Mouse (Mus musculus) MEL (cell line): ENCODE measurements around the gene Rbpjl.

Experiments used
- CHD1 ChIP-seq: IDR thresholded peaks from 2 replicates; pipeline ENCODE4 v1.6.1; 2012; ENCODE audit warnings: low read depth, mild to moderate bottlenecking, inconsistent platforms, low read length, improper control_type of control experiment
- CTCF ChIP-seq, 3 experiments: IDR thresholded peaks in 2 of 3; conservative IDR thresholded peaks in 1 of 3; 2 replicates each; pipeline ENCODE4 v1.5.1; 2011 to 2012; ENCODE audit warnings: low read length in 3 of 3, low read depth in 2 of 3, mild to moderate bottlenecking in 2 of 3, improper control_type of control experiment in 1 of 3, inconsistent platforms in 1 of 3, mixed read lengths in 1 of 3, moderate library complexity in 1 of 3; ENCODE audit not compliant: control insufficient read depth in 1 of 3, insufficient read depth in 1 of 3, poor library complexity in 1 of 3, severe bottlenecking in 1 of 3
- MAX ChIP-seq: IDR thresholded peaks from 2 replicates; pipeline ENCODE4 v1.6.1; 2011; ENCODE audit warnings: low read length, improper control_type of control experiment
- MXI1 ChIP-seq: IDR thresholded peaks from 2 replicates; pipeline ENCODE4 v1.6.1; 2011; ENCODE audit warnings: mild to moderate bottlenecking, low read depth, low read length, improper control_type of control experiment
- MYC ChIP-seq: IDR thresholded peaks from 2 replicates; pipeline ENCODE4 v1.6.1; 2011; ENCODE audit warnings: low read depth, mild to moderate bottlenecking, low read length, improper control_type of control experiment, moderate library complexity
- POLR2A ChIP-seq, 2 experiments: IDR thresholded peaks; 2 replicates each; pipeline ENCODE4 v1.6.1; 2011 to 2012; ENCODE audit warnings: low read length in 2 of 2, mild to moderate bottlenecking in 2 of 2, control low read depth in 1 of 2, improper control_type of control experiment in 1 of 2, low read depth in 1 of 2, moderate library complexity in 1 of 2; ENCODE audit not compliant: control insufficient read depth in 1 of 2, insufficient read depth in 1 of 2, poor library complexity in 1 of 2
- POLR2AphosphoS5 ChIP-seq: IDR thresholded peaks from 2 replicates; pipeline ENCODE4 v1.6.1; 2012; ENCODE audit warnings: low read depth, borderline replicate concordance, mild to moderate bottlenecking, inconsistent platforms, low read length, moderate library complexity, mixed read lengths
- SMC3 ChIP-seq: IDR thresholded peaks from 2 replicates; pipeline ENCODE4 v1.6.1; 2011; ENCODE audit warnings: low read depth, low read length, improper control_type of control experiment
- ZC3H11A ChIP-seq: IDR thresholded peaks from 2 replicates; pipeline ENCODE4 v1.6.1; 2012; ENCODE audit warnings: low read depth, mild to moderate bottlenecking, inconsistent platforms, low read length, improper control_type of control experiment

- TF ChIP-seq POLR2A (IDR thresholded peaks at IDR 0.05; ENCODE audit: control insufficient read depth in 1 of 2, insufficient read depth in 1 of 2, low read depth in 1 of 2, low read length in 2 of 2, poor library complexity in 1 of 2) = no peak
- TF ChIP-seq CTCF (IDR thresholded peaks at IDR 0.05 in 2 of 3, conservative IDR thresholded peaks at IDR 0.05 in 1 of 3; ENCODE audit: control insufficient read depth in 1 of 3, insufficient read depth in 1 of 3, low read depth in 2 of 3, low read length in 3 of 3, poor library complexity in 1 of 3, severe bottlenecking in 1 of 3) = no peak
- TF ChIP-seq MXI1 = no peak
- no peak for TF ChIP-seq CHD1
- TF ChIP-seq MYC = no peak
- no peak for TF ChIP-seq ZC3H11A
- no peak for TF ChIP-seq SMC3
- TF ChIP-seq MAX = no peak
- TF ChIP-seq POLR2AphosphoS5 = no peak
These were observed 9.8 kb upstream of the Rbpjl start for GRCm38 (mm10) chr2:164393126-164393525.
